Mouse (Mus musculus) stomach, embryonic 16.5 days (tissue): ENCODE results near the gene Cntnap5a. TPM values are rescaled to one million over a fixed set of nuclear protein-coding genes. Genes with fewer than 3 reads are reported as not detected.

Source experiments
- ATAC-seq: fragments of 200-750 bp; cut with Nextera tagmentation; 2 replicates; pipeline ENCODE4 v1.8.0; 2017; ENCODE audit warnings: moderate number of reproducible peaks, moderate TSS enrichment; ENCODE audit not compliant: insufficient read depth, low FRiP score
- H3K27ac ChIP-seq: fragments of 300-500 bp; sonication (generic); 2 replicates; pipeline ENCODE4 v1.5.1; 2014; ENCODE audit warnings: low read length
- H3K27me3 ChIP-seq: fragments of 300-500 bp; sonication (generic); 2 replicates; pipeline ENCODE4 v1.6.1; 2014; ENCODE audit warnings: low read length, control low read depth, mixed read lengths; ENCODE audit not compliant: control insufficient read depth, insufficient read depth
- H3K36me3 ChIP-seq: fragments of 300-500 bp; sonication (generic); 2 replicates; pipeline ENCODE4 v1.6.1; 2014; ENCODE audit warnings: low read length; ENCODE audit not compliant: control insufficient read depth, insufficient read depth
- H3K4me1 ChIP-seq: fragments of 300-500 bp; sonication (generic); 2 replicates; pipeline ENCODE4 v1.6.1; 2014; ENCODE audit warnings: low read length, control low read depth, mixed read lengths; ENCODE audit not compliant: control insufficient read depth, insufficient read depth
- H3K4me2 ChIP-seq: fragments of 300-500 bp; sonication (generic); 2 replicates; pipeline ENCODE4 v1.6.1; 2014; ENCODE audit warnings: low read depth, low read length, mixed read lengths
- H3K4me3 ChIP-seq: fragments of 300-500 bp; sonication (generic); replicated peaks from 2 replicates; pipeline ENCODE4 v1.5.1; 2014; ENCODE audit warnings: mild to moderate bottlenecking, low read length
- H3K9ac ChIP-seq: fragments of 300-500 bp; sonication (generic); 2 replicates; pipeline ENCODE4 v1.6.1; 2014; ENCODE audit warnings: low read length
- H3K9me3 ChIP-seq: fragments of 300-500 bp; sonication (generic); replicated peaks from 2 replicates; pipeline ENCODE4 v1.6.1; 2016; ENCODE audit warnings: low read length, control low read depth; ENCODE audit not compliant: control insufficient read depth
- WGBS: fragments of 180-500 bp; shearing (Covaris S2); extraction: QIAGEN DNeasy Blood & Tissue Kit; methylation state at CpG from one replicate; pipeline ENCODE4 v1.1.7; 2014; 5-methylcytosine and 5-hydroxymethylcytosine counted together
- polyA plus RNA-seq: library from polyadenylated mRNA; unstranded; fragments of >200 nt; fragmentation: Nextera tagmentation; extraction: Ambion mirVana; gene quantifications from 2 replicates; pipeline ENCODE4 v1.2.1, GENCODE M21; 2015

Cntnap5a gene
- polyA plus RNA-seq, 1 experiment from 2014 or later, result 0.17 TPM

DNA sequence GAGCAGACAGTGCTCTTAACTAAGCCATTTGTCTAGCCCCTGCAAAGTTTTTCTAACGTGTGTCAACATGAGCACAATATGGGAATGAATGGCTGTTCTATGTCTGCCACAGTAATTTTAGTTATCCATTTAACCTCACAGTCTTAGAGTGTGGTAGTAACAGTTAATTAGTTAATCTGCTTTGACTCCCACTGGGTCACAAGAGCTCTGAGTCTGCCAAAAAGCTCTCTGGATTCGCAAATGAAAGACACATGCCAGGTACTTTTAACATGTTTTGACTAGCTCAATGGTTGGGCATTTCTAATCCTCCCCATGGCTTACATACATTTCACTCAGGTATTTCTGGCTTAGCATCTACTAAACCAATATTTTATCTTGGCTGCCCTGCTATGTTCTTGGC is 163.0 kb downstream of the Cntnap5a start:
- Histone ChIP-seq H3K4me1 (no peaks in the 10 kb centered on the region), H3K9ac (no peak overlapping the region), H3K27me3 (no peaks in the 10 kb centered on the region), H3K27ac (no peak overlapping the region), H3K4me3 (no peak overlapping the region), H3K36me3 (no peaks in the 10 kb centered on the region), H3K9me3 (no peaks in the 10 kb centered on the region), H3K4me2 (no peak overlapping the region)
- no peak for ATAC-seq
- 46% methylated on average over 2 of the region's 2 CpGs for WGBS

GRCm38 (mm10) chr1:115852206-115852605 is 167.7 kb downstream of the Cntnap5a start:
- no peaks in the 10 kb centered on the region for H3K9me3 ChIP-seq
- no peak overlapping the region for H3K27ac ChIP-seq
- no peak overlapping the region for H3K9ac ChIP-seq
- no peaks in the 10 kb centered on the region for H3K27me3 ChIP-seq
- no peak overlapping the region for H3K4me2 ChIP-seq
- H3K36me3 ChIP-seq, result no peaks in the 10 kb centered on the region
- no peaks in the 10 kb centered on the region for H3K4me1 ChIP-seq
- ATAC-seq, result no peak
- H3K4me3 ChIP-seq, result no peak overlapping the region

DNA sequence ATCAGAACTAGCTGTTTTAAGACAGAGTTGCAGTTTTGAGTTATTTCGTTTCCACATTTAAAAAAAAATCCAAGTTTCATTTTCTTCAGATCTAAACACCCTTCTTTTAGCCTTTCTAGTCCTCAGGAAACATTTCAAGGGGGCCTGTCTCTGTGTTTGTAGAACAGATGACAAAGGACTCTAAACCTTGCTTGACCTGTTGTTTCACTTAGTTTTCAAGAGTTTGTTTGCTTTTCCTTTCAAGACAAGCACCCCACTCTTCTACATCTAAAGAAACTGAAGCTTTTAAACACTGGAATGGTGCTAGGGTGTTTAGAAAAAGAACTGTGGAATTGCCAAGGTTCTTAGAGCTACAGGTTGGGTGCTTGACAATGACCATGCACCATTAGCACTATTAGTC is 233.8 kb downstream of the Cntnap5a start:
- Histone ChIP-seq H3K27me3 (no peaks in the 10 kb centered on the region), H3K4me1 (no peaks in the 10 kb centered on the region), H3K9me3 (no peaks in the 10 kb centered on the region), H3K4me2 (no peak overlapping the region), H3K27ac (no peak overlapping the region), H3K36me3 (no peaks in the 10 kb centered on the region), H3K9ac (no peak overlapping the region), H3K4me3 (no peak overlapping the region)
- 45% methylated on average over 1 of the region's 1 CpGs for WGBS
- ATAC-seq, result no peak

- H3K36me3 ChIP-seq, result no peaks in the 10 kb centered on the region
- H3K9ac ChIP-seq, result no peak overlapping the region
- no peak overlapping the region for H3K4me2 ChIP-seq
- no peak overlapping the region for H3K4me3 ChIP-seq
- no peak for ATAC-seq
- no peaks in the 10 kb centered on the region for H3K27me3 ChIP-seq
- H3K27ac ChIP-seq, result no peak overlapping the region
- WGBS, result 80% methylated on average over 1 of the region's 1 CpGs
- no peaks in the 10 kb centered on the region for H3K9me3 ChIP-seq
- H3K4me1 ChIP-seq, result no peaks in the 10 kb centered on the region
Measured at GRCm38 (mm10) chr1:115925953-115926665, 241.6 kb downstream of the Cntnap5a start.

GRCm38 (mm10) chr1:115932045-115932444 is 247.5 kb downstream of the Cntnap5a start:
- H3K36me3 ChIP-seq, result no peaks in the 10 kb centered on the region
- H3K9ac ChIP-seq, result no peak overlapping the region
- 33% methylated on average over 1 of the region's 1 CpGs for WGBS
- ATAC-seq, result no peak
- H3K4me1 ChIP-seq, result no peaks in the 10 kb centered on the region
- no peak overlapping the region for H3K4me2 ChIP-seq
- H3K27ac ChIP-seq, result no peak overlapping the region
- no peaks in the 10 kb centered on the region for H3K27me3 ChIP-seq
- no peak overlapping the region for H3K4me3 ChIP-seq
- no peaks in the 10 kb centered on the region for H3K9me3 ChIP-seq

DNA sequence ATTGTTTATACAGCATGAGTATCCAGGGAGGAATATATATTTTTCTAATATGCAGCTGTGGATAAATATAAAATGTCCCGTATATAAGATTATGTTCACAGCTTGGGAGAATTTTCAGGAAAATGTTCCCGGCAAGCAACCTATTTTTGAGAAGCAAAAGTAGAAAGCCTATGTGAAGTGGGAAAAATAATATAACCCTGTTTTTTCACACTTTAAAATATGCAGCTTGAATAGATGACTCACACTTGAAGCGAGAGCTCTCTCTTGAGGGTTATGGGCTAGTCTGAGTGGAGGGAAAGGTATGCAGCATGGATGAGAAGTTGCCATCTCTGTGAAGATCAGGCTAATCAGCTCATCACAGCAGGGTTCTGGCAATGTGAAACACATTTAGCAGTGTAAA is 261.3 kb downstream of the Cntnap5a start:
- no peaks in the 10 kb centered on the region for H3K36me3 ChIP-seq
- ATAC-seq, result no peak
- no peak overlapping the region for H3K4me3 ChIP-seq
- WGBS, result 80% methylated on average over 3 of the region's 3 CpGs
- no peaks in the 10 kb centered on the region for H3K9me3 ChIP-seq
- H3K4me2 ChIP-seq, result no peak overlapping the region
- H3K27ac ChIP-seq, result no peak overlapping the region
- H3K4me1 ChIP-seq, result no peaks in the 10 kb centered on the region
- H3K27me3 ChIP-seq, result no peaks in the 10 kb centered on the region
- H3K9ac ChIP-seq, result no peak overlapping the region

DNA sequence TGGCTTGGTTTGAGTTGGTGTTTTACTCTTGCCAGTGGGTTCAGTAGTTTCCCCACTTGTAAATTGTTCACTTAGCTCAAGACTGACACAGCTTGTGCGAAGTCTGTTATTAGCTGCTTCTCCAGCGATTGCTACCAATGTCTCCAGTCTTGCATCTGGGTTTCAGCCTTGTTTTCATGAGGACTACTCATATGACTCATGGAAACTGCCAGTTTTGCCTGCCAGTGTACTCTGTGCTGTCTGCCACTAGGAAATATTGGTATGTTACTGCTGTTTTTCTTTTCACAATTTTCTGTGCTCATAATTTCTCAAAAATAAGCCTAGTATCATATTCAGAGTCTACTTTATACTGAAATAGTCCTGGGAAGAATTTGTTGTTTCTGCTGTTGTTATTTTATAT is 272.0 kb downstream of the Cntnap5a start:
- no peak overlapping the region for H3K4me3 ChIP-seq
- H3K27ac ChIP-seq, result no peak overlapping the region
- H3K27me3 ChIP-seq, result no peaks in the 10 kb centered on the region
- no peaks in the 10 kb centered on the region for H3K36me3 ChIP-seq
- no peaks in the 10 kb centered on the region for H3K9me3 ChIP-seq
- H3K4me1 ChIP-seq, result no peaks in the 10 kb centered on the region
- 93% methylated on average over 2 of the region's 2 CpGs for WGBS
- H3K4me2 ChIP-seq, result no peak overlapping the region
- ATAC-seq, result no peak
- H3K9ac ChIP-seq, result no peak overlapping the region

DNA sequence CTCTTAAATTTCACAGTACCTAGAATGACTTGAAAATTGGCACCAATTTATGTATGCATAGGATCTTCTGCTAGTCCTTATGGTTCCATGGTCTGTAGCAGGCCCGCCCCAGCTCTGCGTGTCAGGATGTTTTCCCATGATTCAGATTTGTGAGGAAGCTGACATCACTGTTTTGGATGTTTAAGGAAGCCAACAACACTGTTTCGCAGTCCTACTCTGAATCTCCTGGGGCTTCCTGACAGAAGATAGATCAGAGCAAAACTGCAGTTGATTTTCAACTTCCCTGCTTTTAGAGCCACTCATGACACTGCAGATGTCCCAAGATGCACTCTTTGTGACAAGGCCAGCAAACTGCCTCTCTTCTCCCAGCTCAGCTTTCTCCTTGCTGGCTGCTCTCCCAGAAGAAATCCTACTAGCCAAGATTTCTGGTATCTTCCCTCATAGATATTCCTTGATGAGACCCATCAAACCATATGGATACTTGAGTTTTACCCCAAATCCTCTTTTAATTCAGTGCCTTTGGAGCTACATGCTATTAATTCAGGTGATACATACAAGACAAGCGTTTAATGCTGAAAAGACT is 280.5 kb downstream of the Cntnap5a start:
- no peaks in the 10 kb centered on the region for H3K27me3 ChIP-seq
- ATAC-seq, result no peak
- H3K27ac ChIP-seq, result no peak overlapping the region
- H3K4me1 ChIP-seq, result no peaks in the 10 kb centered on the region
- no peaks in the 10 kb centered on the region for H3K9me3 ChIP-seq
- WGBS, result 72% methylated on average over 4 of the region's 4 CpGs
- no peaks in the 10 kb centered on the region for H3K36me3 ChIP-seq
- no peak overlapping the region for H3K4me2 ChIP-seq
- H3K4me3 ChIP-seq, result no peak overlapping the region
- H3K9ac ChIP-seq, result no peak overlapping the region

DNA sequence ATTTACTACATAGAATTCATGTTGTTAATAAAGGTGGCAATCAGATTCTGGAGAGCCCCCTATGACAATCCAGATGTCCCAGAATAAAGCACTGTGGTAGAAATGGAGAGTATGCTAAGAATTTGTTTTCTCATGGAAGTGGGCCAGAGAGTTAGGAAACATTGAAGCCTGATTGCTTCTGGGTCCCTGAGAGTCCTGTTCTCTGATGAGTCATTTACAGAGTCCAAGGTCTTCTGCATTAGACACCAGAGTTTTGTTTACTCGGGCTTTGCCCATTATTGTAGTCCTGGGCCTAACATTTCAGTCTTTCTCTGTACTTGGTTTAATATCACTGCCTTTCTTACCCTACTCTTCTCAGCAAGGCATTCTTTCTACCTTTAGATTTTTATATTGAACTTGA is 305.6 kb downstream of the Cntnap5a start:
- Histone ChIP-seq H3K9ac (no peak overlapping the region), H3K36me3 (no peaks in the 10 kb centered on the region), H3K27me3 (no peaks in the 10 kb centered on the region), H3K9me3 (no peaks in the 10 kb centered on the region), H3K27ac (no peak overlapping the region), H3K4me1 (no peaks in the 10 kb centered on the region), H3K4me3 (no peak overlapping the region), H3K4me2 (no peak overlapping the region)
- WGBS, result 80% methylated on average over 1 of the region's 1 CpGs
- no peak for ATAC-seq
